Mouse (Mus musculus): ENCODE measurements at regions not wholly inside any gene's neighbourhood (a gene's known extent, or its start where the extent isn't known, plus 50 kb on each side); places are given as distances from the start of the nearest gene placed in this dataset.

DNA sequence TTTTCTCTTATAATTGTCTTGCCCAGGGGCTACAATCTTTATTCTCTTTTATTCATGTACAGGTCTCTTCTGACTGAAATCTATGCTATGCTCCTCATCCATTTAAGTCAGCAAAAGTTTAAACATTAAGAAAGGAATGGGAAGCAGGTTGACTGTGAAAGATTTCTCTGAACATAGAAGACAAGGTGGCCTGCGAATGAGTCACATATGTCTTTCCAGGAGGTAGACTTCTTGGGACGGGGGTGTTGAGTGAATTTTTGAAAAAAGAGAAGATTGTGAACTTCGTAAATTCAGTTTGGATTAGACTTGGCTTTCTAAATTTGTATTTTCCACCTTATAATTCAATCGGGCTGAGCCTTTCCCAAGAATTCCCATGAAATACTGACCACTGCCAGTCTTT, 384.3 kb downstream of the Tmem132b start:
- H3K4me3 ChIP-seq (ENCODE audit: low read depth, low read length), result no peak overlapping the region
- no peak overlapping the region for H3K9ac ChIP-seq (ENCODE audit: low read length)
- no peak overlapping the region for H3K27ac ChIP-seq (replicated peaks; ENCODE audit: low read depth, low read length)
- H3K4me1 ChIP-seq (ENCODE audit: control insufficient read depth, insufficient read depth, low read length), result no peaks in the 10 kb centered on the region
- H3K27me3 ChIP-seq (ENCODE audit: control insufficient read depth, insufficient read depth, low read length), result no peaks in the 10 kb centered on the region
- 89% methylated on average over 4 of the region's 4 CpGs for WGBS
- H3K36me3 ChIP-seq (ENCODE audit: control insufficient read depth, insufficient read depth, low read length), result no peaks in the 10 kb centered on the region
- H3K9me3 ChIP-seq (ENCODE audit: control insufficient read depth, low read length), result 0 out of 2 replicates have a peak, but pooled peaks cover 2% of the 10 kb centered on the region
- ATAC-seq (ENCODE audit: insufficient number of reproducible peaks, low FRiP score, low TSS enrichment, low read depth) (no peak), DNase-seq (ENCODE audit: low spot score) (no peak)
- H3K4me2 ChIP-seq (ENCODE audit: low read depth, severe bottlenecking), result no peak overlapping the region

DNA sequence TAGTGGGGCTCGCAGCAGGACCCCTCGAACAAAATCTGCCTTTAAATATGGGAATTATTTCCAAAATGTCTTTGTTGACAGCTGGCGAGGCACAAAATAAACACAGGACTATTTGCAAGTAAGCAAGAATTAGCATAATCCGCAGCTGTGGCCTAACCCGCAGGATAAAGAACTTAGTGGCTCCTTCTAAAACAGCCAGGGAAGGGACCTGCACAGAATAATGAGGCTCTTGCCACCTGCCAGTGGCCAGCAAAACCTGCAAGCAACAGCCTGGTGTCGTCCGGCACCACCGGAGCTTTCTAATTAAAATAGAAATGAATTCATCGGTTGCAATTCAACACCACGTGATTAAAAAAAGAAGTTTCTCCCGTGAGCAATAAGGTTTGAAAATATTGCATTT, 389.4 kb downstream of the Tmem132b start:
- WGBS, result 34% methylated on average over 11 of the region's 11 CpGs
- Histone ChIP-seq H3K9me3 (ENCODE audit: control insufficient read depth, low read length) (no peaks in the 10 kb centered on the region), H3K9ac (ENCODE audit: low read length) (no peak overlapping the region), H3K27me3 (ENCODE audit: control insufficient read depth, insufficient read depth, low read length) (no peaks in the 10 kb centered on the region), H3K4me2 (ENCODE audit: low read depth, severe bottlenecking) (no peak overlapping the region), H3K4me1 (ENCODE audit: control insufficient read depth, insufficient read depth, low read length) (no peaks in the 10 kb centered on the region), H3K36me3 (ENCODE audit: control insufficient read depth, insufficient read depth, low read length) (no peaks in the 10 kb centered on the region), H3K27ac (replicated peaks; ENCODE audit: low read depth, low read length) (no peak overlapping the region), H3K4me3 (ENCODE audit: low read depth, low read length) (no peak overlapping the region)
- no peak for DNase-seq (ENCODE audit: low spot score)
- ATAC-seq (ENCODE audit: insufficient number of reproducible peaks, low FRiP score, low TSS enrichment, low read depth), result no peak

DNA sequence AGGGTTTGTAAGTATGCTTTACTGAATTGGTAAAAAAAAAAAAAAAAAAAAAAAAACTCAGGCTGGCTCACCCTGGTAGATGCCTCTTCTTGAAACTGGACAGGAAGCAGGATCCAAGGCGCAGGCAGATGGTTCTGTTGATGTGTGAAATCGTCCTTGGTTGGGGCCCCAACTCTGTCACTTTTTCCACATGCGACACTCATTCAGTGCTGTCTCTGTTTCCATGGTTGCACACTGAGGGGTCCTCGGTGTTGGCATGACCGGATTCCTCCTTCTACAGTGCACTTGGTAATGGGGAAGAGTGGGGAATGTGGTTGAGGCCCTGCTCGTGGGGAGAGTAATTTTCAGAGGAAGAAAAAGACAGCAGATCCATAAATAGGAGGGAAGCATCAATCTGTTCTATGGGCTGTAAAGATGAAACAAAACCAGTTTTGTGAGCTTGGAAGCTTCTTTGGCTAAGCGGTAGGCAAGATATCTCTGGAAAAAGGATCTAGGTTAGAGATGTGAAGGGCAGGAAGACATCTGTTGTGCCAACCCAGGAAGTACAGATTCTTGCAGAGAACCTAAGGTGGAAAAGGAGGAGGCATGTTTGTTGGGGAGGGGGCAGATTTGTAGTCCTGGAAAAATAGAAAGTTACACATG, 394.4 kb downstream of the Tmem132b start:
- Histone ChIP-seq H3K36me3 (ENCODE audit: control insufficient read depth, insufficient read depth, low read length) (no peaks in the 10 kb centered on the region), H3K27me3 (ENCODE audit: control insufficient read depth, insufficient read depth, low read length) (no peaks in the 10 kb centered on the region), H3K4me2 (ENCODE audit: low read depth, severe bottlenecking) (no peak overlapping the region), H3K4me3 (ENCODE audit: low read depth, low read length) (no peak overlapping the region), H3K27ac (replicated peaks; ENCODE audit: low read depth, low read length) (no peak overlapping the region), H3K9ac (ENCODE audit: low read length) (no peak overlapping the region), H3K4me1 (ENCODE audit: control insufficient read depth, insufficient read depth, low read length) (no peaks in the 10 kb centered on the region), H3K9me3 (ENCODE audit: control insufficient read depth, low read length) (no peaks in the 10 kb centered on the region)
- no peak for DNase-seq (ENCODE audit: low spot score)
- 80% methylated on average over 7 of the region's 7 CpGs for WGBS
- ATAC-seq (ENCODE audit: insufficient number of reproducible peaks, low FRiP score, low TSS enrichment, low read depth), result no peak

DNA sequence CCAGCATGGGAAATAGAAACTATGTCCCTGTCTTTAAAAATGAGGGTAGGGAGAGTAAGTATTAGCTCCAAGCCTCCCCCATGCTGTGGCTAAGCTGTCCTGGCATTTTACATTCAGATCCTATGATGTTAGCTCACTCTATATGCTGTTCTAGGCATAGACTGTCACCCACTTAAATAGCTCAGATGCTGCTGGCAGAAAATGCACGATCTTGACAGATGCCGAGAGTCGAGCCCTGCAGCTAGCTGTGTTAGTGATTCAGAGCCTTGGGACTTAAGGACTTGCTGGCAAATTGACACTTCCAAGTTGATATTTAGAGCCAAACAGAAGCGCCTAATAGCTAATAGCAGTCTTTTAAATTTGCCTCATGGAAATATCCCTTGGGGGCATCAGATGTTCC, 399.9 kb downstream of the Tmem132b start:
- H3K27ac ChIP-seq (replicated peaks; ENCODE audit: low read depth, low read length), result no peak overlapping the region
- no peaks in the 10 kb centered on the region for H3K27me3 ChIP-seq (ENCODE audit: control insufficient read depth, insufficient read depth, low read length)
- H3K4me2 ChIP-seq (ENCODE audit: low read depth, severe bottlenecking), result no peak overlapping the region
- no peak overlapping the region for H3K9ac ChIP-seq (ENCODE audit: low read length)
- 88% methylated on average over 4 of the region's 4 CpGs for WGBS
- no peak for ATAC-seq (ENCODE audit: insufficient number of reproducible peaks, low FRiP score, low TSS enrichment, low read depth)
- no peaks in the 10 kb centered on the region for H3K36me3 ChIP-seq (ENCODE audit: control insufficient read depth, insufficient read depth, low read length)
- no peaks in the 10 kb centered on the region for H3K9me3 ChIP-seq (ENCODE audit: control insufficient read depth, low read length)
- no peak overlapping the region for H3K4me3 ChIP-seq (ENCODE audit: low read depth, low read length)
- H3K4me1 ChIP-seq (ENCODE audit: control insufficient read depth, insufficient read depth, low read length), result no peaks in the 10 kb centered on the region
- DNase-seq (ENCODE audit: low spot score), result no peak

DNA sequence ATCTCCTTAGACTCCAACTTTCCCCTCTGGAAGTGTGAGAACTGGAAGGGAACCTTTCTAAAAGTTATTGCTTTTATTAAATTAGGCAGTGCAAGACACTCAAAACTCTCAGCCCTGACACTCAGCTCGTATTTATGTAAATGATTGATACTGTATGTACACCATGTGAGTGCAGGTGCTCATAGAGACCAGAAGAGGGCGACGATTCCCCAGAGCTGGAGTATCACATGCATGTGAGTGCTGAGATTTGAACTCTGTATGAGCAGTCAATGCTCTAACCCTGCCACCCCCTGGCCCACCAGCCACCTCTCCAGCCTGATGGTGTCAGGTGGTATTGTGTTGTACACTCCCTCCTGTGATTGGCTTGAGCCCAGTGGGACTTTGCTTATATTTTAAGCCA, 407.8 kb downstream of the Tmem132b start:
- Histone ChIP-seq H3K9me3 (ENCODE audit: control insufficient read depth, low read length) (no peaks in the 10 kb centered on the region; the same call in 1 of the 2 replicates), H3K27ac (replicated peaks; ENCODE audit: low read depth, low read length) (no peak overlapping the region), H3K4me1 (ENCODE audit: control insufficient read depth, insufficient read depth, low read length) (no peaks in the 10 kb centered on the region), H3K4me3 (ENCODE audit: low read depth, low read length) (no peak overlapping the region), H3K9ac (ENCODE audit: low read length) (no peak overlapping the region), H3K4me2 (ENCODE audit: low read depth, severe bottlenecking) (no peak overlapping the region), H3K27me3 (ENCODE audit: control insufficient read depth, insufficient read depth, low read length) (no peaks in the 10 kb centered on the region), H3K36me3 (ENCODE audit: control insufficient read depth, insufficient read depth, low read length) (no peaks in the 10 kb centered on the region)
- 93% methylated on average over 3 of the region's 3 CpGs for WGBS
- ATAC-seq (ENCODE audit: insufficient number of reproducible peaks, low FRiP score, low TSS enrichment, low read depth), result no peak
- DNase-seq (ENCODE audit: low spot score), result no peak

DNA sequence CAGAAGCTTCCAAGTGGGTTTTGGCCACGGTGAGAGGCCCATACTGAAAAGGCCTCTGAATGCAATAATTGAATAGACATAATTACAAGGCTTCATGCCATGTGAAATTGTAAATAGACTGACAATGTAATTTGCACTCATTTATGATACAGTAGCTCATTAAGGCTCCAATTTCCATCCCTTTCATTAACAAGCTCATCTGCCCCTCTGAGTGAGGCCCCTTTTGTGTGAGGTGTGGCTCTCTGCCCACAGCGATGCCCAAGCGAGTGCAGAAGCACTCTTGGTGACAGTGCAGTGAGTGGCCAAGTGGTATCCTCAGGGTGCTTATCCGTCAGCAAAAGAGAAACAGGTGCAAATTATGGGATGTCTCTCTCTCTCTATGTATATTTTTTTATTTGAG, 415.2 kb downstream of the Tmem132b start:
- Histone ChIP-seq H3K36me3 (ENCODE audit: control insufficient read depth, insufficient read depth, low read length) (no peaks in the 10 kb centered on the region), H3K27me3 (ENCODE audit: control insufficient read depth, insufficient read depth, low read length) (no peaks in the 10 kb centered on the region), H3K4me1 (ENCODE audit: control insufficient read depth, insufficient read depth, low read length) (no peaks in the 10 kb centered on the region), H3K9ac (ENCODE audit: low read length) (no peak overlapping the region), H3K4me2 (ENCODE audit: low read depth, severe bottlenecking) (no peak overlapping the region), H3K27ac (replicated peaks; ENCODE audit: low read depth, low read length) (no peak overlapping the region), H3K9me3 (ENCODE audit: control insufficient read depth, low read length) (no peaks in the 10 kb centered on the region; the same call in 1 of the 2 replicates), H3K4me3 (ENCODE audit: low read depth, low read length) (no peak overlapping the region)
- no peak for DNase-seq (ENCODE audit: low spot score)
- 87% methylated on average over 4 of the region's 4 CpGs for WGBS
- no peak for ATAC-seq (ENCODE audit: insufficient number of reproducible peaks, low FRiP score, low TSS enrichment, low read depth)

DNA sequence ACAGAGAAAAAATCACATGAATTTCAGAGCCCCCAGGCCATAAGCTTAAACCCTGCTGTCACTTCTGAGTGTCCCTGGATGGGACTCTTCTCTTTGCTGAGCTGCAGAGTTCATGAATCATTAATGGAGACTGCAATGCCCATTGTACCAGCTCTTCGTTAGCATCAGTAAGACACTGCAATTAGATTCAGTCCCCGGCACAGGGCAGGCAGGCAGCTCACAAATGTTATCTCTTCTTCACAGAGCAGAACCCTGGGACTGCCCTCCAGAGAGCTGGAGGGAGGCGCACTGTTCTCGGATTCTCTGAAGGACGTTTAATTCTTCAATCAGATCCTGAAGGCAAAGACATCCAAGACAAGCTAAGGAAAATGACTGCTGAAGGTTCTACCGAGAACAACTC, 420.1 kb downstream of the Tmem132b start:
- H3K9me3 ChIP-seq (ENCODE audit: control insufficient read depth, low read length), result no peaks in the 10 kb centered on the region
- ATAC-seq (ENCODE audit: insufficient number of reproducible peaks, low FRiP score, low TSS enrichment, low read depth) (no peak), DNase-seq (ENCODE audit: low spot score) (no peak)
- no peaks in the 10 kb centered on the region for H3K4me1 ChIP-seq (ENCODE audit: control insufficient read depth, insufficient read depth, low read length)
- no peak overlapping the region for H3K4me2 ChIP-seq (ENCODE audit: low read depth, severe bottlenecking)
- no peak overlapping the region for H3K4me3 ChIP-seq (ENCODE audit: low read depth, low read length)
- H3K9ac ChIP-seq (ENCODE audit: low read length), result no peak overlapping the region
- 80% methylated on average over 6 of the region's 6 CpGs for WGBS
- H3K27me3 ChIP-seq (ENCODE audit: control insufficient read depth, insufficient read depth, low read length), result no peaks in the 10 kb centered on the region
- no peak overlapping the region for H3K27ac ChIP-seq (replicated peaks; ENCODE audit: low read depth, low read length)
- no peaks in the 10 kb centered on the region for H3K36me3 ChIP-seq (ENCODE audit: control insufficient read depth, insufficient read depth, low read length)

DNA sequence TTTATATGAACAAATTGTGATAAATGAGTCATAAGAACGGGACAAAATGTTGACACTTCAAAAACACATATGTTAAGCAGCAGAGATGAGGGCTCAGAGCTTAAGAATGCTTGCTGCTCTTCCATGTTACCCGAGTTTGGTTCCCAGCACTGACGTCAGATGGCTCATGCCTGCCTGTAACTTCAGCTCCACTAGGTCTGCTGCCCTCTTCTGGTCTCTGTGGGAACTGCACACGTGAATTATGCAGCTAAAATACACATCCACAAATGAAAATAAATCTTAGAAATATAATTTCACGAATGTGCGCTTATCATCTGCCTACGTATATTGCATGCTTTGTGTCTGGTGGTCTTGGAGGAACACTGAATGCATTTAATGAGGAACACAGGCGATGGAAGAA, 432.5 kb downstream of the Tmem132b start:
- Histone ChIP-seq H3K27me3 (ENCODE audit: control insufficient read depth, insufficient read depth, low read length) (no peaks in the 10 kb centered on the region), H3K4me1 (ENCODE audit: control insufficient read depth, insufficient read depth, low read length) (no peaks in the 10 kb centered on the region), H3K9me3 (ENCODE audit: control insufficient read depth, low read length) (no peaks in the 10 kb centered on the region), H3K4me3 (ENCODE audit: low read depth, low read length) (no peak overlapping the region), H3K9ac (ENCODE audit: low read length) (no peak overlapping the region), H3K27ac (replicated peaks; ENCODE audit: low read depth, low read length) (no peak overlapping the region), H3K4me2 (ENCODE audit: low read depth, severe bottlenecking) (no peak overlapping the region), H3K36me3 (ENCODE audit: control insufficient read depth, insufficient read depth, low read length) (no peaks in the 10 kb centered on the region)
- DNase-seq (ENCODE audit: low spot score) (peak; percentile 41), ATAC-seq (ENCODE audit: insufficient number of reproducible peaks, low FRiP score, low TSS enrichment, low read depth) (no peak)
- WGBS, result 68% methylated on average over 8 of the region's 8 CpGs

DNA sequence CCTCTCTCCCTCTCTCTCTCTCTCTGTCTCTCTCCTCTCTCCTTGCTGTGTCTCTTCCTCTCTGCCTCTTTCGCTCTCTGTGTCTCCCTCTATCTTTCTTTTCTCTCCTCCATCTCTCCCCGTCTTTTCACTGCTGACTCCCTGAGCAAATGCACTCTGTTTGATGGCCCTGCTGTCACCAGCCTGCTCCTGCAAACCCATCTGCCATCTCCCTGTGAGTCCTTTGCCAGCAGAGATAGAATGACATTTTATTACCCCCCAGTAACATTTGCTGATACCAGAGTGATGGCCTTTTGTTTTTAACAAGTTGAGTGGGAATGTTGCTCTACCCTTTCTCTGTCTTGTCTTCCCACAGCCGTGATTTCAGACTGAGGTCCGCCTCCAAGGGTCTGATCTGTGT, 436.6 kb downstream of the Tmem132b start:
- ATAC-seq (ENCODE audit: insufficient number of reproducible peaks, low FRiP score, low TSS enrichment, low read depth) (no peak), DNase-seq (ENCODE audit: low spot score) (no peak)
- WGBS, result 48% methylated on average over 4 of the region's 4 CpGs
- Histone ChIP-seq H3K36me3 (ENCODE audit: control insufficient read depth, insufficient read depth, low read length) (no peaks in the 10 kb centered on the region), H3K4me2 (ENCODE audit: low read depth, severe bottlenecking) (no peak overlapping the region), H3K27me3 (ENCODE audit: control insufficient read depth, insufficient read depth, low read length) (no peaks in the 10 kb centered on the region), H3K4me1 (ENCODE audit: control insufficient read depth, insufficient read depth, low read length) (no peaks in the 10 kb centered on the region), H3K9me3 (ENCODE audit: control insufficient read depth, low read length) (no peaks in the 10 kb centered on the region), H3K9ac (ENCODE audit: low read length) (no peak overlapping the region), H3K27ac (replicated peaks; ENCODE audit: low read depth, low read length) (no peak overlapping the region), H3K4me3 (ENCODE audit: low read depth, low read length) (no peak overlapping the region)

All from limb, embryonic 11.5 days (tissue).